Mouse (Mus musculus) natural killer cell, adult 2 months (primary cell): ENCODE results near the gene Atg2b.

Experiments used
- DNase-seq, 2 experiments: peaks; one replicate each; pipeline ENCODE4 v3.0.0; 2022; ENCODE audit warnings: low spot score in 2 of 2

Atg2b gene

GRCm38 (mm10) chr12:105683933-105684901 lies 794 bp downstream of the Atg2b start, which contains the start of gene Gskip:
TSS of gene Gskip (plus strand) at chr12:105684829.
- DNase-seq: peak; percentile 49 to 70

GRCm38 (mm10) chr12:105678762-105679161 lies 6.2 kb downstream of the Atg2b start:
- no peak for DNase-seq

DNA sequence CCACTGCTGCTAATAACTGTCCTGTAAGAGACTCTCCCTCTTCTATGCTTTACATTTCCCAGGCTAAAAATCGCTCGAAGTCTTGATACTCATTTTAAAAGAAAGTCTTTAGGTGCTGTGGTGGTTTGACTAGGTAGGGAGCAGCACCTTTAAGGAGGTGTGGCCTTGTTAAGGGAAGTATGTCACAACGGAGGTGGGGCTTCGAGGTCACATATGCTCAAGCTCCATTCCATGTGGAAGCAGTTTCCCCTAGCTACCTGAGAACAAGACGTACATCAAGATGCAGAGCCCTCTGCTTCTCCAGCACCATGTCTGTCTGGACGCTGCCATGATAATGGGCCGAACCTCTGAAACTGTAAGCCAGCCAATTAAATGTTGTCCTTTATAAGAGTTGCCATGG lies 6.8 kb downstream of the Atg2b start:
- DNase-seq: no peak

DNA sequence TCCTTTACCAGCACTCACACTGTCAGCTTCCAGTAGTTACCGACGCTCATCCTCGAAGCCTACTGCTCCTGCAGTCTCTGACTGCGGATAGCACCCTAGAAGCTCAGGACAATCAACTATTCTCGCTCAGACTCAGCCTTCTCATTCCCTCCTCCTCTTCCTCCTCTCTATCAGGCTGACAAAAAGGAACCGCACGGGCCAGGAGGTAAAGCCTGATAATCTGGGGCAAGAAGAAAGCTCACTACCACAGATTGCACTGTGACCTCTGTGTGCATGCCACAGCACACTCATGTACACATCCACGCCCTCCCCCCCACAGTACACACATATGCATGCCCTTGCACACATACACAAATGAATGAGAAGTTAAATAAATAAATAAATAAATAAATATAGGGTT lies 8.7 kb downstream of the Atg2b start:
- no peak for DNase-seq

DNA sequence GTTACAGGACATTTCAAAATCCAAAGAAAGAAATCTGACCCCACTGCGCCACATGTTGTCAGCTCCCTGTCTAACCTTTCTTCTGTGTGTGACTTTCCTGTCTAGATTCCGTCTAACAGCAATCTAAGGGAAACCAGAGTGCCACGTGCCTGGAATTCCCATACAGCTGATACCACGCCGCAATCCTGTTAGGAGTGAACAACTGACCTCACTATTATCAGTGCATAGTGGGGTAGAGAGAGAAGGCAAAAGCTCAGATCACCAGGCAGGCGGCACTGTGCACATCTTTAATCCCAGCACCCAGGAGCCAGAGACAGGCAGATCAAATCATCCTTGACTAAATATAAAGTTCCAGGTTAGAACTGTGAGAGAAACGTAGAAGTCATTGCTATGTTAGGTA lies 29.2 kb downstream of the Atg2b start:
- no peak for DNase-seq

DNA sequence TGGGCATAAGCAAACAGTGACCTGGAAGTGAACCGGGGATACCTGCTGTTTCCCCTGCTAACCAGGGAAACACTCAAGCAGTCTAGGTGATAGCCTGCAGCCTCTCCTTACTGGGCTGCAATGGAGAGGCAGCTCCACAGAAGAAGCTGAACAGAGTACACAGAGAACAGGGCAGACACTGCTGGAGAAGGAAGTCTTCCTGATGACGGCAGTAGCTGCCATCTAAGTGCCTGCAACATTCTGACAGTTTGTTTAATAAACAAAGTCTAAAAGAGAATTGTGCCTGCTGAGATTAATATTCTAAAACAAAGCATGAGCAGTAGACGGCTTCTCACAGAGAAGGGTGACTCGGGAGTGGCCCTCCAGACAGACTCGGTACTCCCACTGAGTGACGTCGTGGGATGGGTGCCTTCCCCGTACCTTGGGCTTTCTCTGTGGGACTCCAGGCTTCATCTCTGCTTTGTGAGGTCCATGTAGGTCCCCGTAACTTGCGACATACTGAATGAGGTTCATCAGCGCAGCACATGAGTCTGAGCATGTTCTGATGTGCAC lies 42.2 kb downstream of the Atg2b start:
- DNase-seq: no peak

DNA sequence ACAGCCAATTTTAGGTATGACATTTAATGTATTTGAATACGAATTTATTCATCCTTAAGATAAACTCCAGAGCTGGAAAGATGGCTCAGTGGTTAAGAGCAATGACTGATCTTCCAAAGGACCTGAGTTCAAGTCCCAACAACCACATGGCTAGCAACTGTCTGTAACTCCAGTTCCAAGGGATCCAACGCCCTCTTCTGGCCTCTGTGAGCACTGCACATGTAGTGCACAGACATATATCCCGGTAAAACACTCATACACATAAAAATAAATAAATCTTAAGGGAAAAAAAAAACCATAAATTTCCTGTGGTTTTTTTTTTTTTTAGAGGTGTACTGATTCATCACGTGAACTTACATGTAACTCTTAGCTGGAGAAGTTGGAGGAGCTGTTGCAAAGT lies 47.5 kb downstream of the Atg2b start:
- DNase-seq: no peak

DNA sequence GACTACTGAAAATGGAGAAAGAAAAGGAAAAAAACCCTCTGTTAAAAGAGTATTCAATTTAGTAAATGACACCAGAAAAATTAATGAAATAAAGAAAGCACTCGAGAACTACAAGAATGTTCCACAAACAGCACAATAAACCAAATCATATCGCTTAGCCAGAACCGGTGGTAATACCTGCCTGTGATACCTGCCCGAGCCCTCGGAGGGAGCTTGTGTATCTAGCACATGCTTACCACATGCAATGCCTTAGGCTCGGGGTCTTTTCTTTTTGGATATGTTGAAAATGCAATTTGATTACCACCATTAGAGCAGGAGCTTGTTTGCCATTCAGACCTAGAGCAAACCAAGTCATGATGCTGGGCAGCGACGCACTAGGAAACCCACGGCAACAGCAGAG lies 48.5 kb downstream of the Atg2b start:
- DNase-seq: no peak

GRCm38 (mm10) chr12:105634374-105635067 lies 50.5 kb downstream of the Atg2b start:
- DNase-seq: no peak

GRCm38 (mm10) chr12:105625798-105626197 lies 59.2 kb downstream of the Atg2b start:
- DNase-seq: no peak

DNA sequence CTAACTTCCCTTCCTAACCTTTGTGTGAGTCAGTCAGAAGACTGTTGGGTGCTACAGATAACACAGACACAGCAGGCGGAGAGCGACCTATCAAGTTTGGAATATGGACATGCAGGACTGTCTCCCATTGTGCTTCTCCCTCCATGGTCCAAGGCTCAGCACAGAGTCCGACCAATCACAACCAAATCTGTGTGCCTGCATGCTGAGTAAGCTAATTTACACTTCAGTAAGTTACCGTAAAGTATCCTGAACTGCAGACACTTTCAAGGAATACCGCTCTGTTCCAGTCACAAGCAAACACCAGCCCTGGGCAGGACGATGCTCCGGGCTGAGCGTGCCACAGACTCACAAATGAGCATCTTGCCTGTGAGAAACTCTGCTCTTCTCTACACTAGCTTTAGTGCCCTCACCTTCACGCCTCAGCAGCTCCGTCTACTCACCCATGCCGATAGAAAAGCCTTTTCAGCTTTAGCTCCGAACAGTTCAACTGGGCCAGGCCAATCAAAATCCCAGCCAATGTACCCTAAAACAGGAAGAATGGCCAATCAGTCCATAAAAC lies 62.0 kb downstream of the Atg2b start:
- no peak for DNase-seq

- DNase-seq: no peak
Observed at GRCm38 (mm10) chr12:105622048-105622447, 63.0 kb downstream of the Atg2b start.

DNA sequence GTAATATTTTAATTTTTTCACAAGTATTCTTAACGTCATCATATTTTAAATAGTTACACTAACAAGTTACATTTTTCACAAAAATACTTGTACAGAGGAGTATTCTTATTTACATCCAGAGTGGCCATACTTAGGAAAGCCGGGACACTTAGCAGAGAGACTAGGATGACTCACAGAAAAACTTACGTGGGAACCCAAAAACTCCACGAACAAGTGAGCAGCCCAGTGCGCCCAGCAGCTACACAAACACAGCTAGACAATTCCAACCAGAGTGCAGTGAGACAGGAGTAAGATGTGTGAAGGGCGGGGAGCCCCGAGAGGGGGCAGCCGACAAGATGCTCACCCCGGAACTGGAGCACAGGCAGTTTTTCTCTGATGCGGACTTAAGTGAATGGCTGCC lies 71.5 kb downstream of the Atg2b start:
- no peak for DNase-seq

- peak in 1 of 2 experiments; percentile 12 for DNase-seq
Observed at GRCm38 (mm10) chr12:105611748-105612147, 73.3 kb downstream of the Atg2b start.

GRCm38 (mm10) chr12:105611045-105611444 lies 74.0 kb downstream of the Atg2b start:
- no peak for DNase-seq

DNA sequence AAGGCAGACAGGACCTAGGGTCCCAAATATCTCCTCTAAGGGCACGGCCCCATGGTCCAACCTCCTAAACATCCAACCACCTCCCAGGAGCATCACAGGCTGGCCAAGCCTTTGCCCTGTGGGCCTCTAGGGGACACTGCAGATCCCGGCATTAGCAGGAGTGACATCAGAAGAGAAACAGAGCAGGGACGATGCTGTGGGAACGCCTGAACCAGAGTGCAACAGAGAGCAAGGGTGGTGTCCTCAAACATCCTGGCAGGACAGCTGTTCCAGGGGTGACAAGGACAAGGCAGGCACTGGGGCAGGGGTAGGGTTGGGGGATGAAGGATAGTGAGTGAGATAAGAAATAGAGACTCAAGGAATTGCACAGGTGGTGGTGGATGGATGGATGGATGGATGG lies 78.1 kb downstream of the Atg2b start:
- DNase-seq: no peak

DNA sequence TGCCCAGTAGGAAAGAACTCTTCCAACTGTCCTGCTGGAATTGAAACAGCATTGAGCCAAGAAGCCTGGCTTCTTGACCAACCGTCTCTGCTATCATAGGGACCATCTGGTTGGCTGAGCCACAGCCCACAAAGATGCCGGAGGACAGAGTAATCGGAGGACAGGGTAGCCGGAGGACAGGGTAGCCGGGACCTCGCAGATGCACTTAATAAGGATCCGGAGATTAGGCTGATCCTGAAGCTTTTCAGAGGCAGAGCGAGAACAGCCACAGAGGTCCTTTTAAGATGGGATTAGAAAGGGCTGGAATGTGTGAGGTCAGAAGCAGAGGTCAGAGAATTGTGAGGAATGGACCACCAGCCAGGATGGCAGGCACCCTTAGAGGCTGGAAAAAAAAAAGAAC lies 79.8 kb downstream of the Atg2b start:
- DNase-seq: no peak

GRCm38 (mm10) chr12:105603904-105604303 lies 81.1 kb downstream of the Atg2b start:
- DNase-seq: no peak

DNA sequence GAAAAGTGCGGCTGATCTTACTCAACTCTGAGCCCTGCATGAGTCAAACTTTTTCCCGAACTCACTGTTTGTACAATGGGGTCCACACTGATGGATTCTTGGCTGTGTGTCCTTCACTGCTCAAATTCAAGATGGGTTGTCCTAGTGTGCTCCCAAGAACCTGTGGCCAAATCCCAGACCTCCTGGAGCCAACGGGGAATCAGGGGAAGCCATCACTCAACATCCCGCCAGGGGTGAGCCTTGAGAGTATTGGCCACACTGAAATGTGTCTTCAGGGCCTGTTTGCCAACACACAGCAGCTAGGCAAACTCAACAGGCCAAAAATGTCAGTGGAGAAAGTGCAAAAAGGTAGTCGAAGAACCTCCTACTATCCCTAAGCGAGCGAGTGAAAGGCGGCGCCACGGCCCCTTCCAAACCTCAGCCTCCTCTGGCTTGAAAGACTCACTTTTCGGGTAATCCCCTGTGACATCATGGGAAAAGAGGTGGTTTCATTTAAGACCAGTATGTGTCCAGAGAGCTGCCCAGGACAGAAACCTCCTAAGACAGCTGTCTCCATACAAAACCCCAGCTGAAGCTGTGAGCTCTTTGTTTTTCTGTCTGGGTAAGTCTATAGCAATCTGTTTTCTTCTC lies 82.3 kb downstream of the Atg2b start, which contains the start of gene Bdkrb1:
Gene Bdkrb1 (plus strand): TSS at position 505 of the 630 bp plus-strand sequence.
- DNase-seq: no peak

- DNase-seq: no peak
Observed at GRCm38 (mm10) chr12:105601586-105601985, 83.4 kb downstream of the Atg2b start.

DNA sequence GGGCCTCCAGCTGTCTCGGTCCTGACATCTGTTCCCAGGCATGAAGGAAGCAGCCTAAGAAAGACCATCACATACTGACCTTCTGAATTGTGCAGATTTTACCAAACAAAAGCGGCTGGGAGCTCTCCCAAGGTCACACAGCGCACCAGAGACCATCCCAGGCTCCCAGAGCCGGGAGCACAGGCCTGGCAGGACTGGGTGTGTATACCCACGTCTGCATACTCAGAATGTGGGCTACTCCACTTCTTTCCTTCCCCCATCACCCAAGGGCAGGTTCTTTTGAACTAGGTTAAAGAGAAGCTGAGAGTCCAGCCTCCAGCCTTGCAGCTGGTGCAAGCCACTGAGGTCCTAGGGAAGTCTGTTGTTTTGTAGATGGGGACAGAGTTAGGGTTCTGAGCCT lies 85.9 kb downstream of the Atg2b start:
- no peak for DNase-seq

DNA sequence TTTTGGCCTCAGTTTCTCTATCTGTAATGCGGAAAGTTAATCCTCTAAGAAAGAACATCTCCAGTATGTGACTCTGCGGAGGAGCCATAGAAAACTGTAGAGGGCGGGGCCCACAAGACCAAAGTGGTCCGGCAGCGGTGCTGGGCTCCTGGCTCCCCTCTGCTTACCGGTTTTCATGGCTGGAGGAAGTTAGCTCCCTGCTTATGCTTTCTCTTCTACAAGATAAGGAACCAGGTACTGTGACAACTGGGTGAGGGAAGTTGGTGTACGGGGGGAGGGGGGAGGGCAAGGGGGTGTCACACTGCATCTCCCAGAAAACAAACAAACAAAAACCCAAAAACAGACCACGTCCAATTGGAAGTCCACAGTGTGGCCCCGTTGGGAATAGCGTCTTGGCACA lies 86.5 kb downstream of the Atg2b start:
- no peak for DNase-seq
